10 mouse cellular contexts compared by ENCODE assay signal in the genomic region with DNA sequence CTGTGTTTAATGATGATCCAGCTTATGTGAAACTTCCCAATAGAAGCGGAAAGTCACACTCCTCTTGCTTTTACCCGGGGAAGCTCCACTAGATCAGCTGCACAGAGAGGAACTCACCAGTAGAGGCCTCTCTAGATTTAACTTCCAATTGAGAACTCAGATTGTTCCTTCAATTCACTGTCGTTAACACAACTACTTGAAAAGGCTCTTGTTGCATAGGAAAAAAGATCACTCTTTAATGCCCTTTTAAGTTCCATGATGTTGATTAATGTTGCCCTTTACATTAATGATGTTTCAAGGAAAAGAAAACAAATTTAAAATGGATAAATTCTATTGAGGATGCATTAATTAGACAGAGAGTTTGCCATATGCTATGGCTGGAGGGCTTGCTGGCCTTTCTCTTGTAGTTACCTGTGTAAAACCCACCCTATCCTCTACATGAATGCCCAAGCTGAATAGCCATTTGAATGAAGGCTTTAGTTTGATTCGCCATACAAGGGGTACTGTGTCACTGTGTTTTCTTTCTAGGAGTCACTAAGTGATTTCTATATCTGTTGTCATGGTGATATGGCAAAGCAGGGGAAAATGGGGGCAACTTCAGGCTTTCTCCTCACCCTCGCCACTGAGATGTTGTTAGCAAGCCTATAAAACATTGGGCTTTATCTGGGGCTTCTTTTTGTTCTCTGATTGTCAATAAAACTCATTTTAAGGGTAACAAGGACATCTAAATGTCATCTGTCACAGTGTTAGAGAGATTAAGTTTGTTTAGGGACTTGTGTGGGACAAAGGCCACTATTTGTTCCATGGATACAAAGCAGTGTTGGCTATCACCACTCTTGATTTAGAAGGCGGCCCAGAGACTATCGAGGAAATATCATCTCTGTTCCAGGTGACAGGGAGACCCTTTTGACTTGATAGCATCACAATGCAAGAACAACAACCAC.
A peak's percentile ranks its signal among the peaks of the same experiment; 100 is the strongest.
DNase-seq lines count a peak whose midpoint lies in the region; ATAC-seq and TF ChIP-seq lines count a peak whose summit lies in the region.
"Had no signal": no experiment of that assay in that cellular context is flagged by ENCODE, and none has a peak within 500 bp of the region (broad histone marks: within the 10 kb centered on the region; RNA-seq: fewer than 3 reads in every experiment).

No protein-coding gene starts in this region.

- DNase-seq in adrenal gland, postnatal 10 days: peak; percentile 3
- DNase-seq in adrenal gland, adult 8-10 months: no peak
- DNase-seq in lung, embryonic 14.5 days: peak; percentile 75
- no peak for DNase-seq in lung, adult 2 months
- DNase-seq in hindbrain, embryonic 11.5 days (ENCODE audit: low spot score): peak; percentile 55
- DNase-seq in retina, postnatal 1 day: peak; percentile 74
- DNase-seq in ovary, adult 18-20 months (ENCODE audit: low spot score): no peak
- no peak for DNase-seq in lung, adult 18-20 months

- no peak overlapping the region for H3K27ac ChIP-seq in lung, embryonic 14.5 days (ENCODE audit: low read depth)
- H3K27ac ChIP-seq in hindbrain, embryonic 11.5 days (ENCODE audit: low read depth, low read length): no peak overlapping the region
- H3K27ac ChIP-seq: embryonic facial prominence, embryonic 13.5 days; limb, embryonic 12.5 days had no signal

- no peaks in the 10 kb centered on the region for H3K9me3 ChIP-seq in lung, embryonic 14.5 days (ENCODE audit: low read depth, low read length)
- H3K9me3 ChIP-seq in hindbrain, embryonic 11.5 days (ENCODE audit: control insufficient read depth, low read length): no peaks in the 10 kb centered on the region
- H3K9me3 ChIP-seq: embryonic facial prominence, embryonic 13.5 days; limb, embryonic 12.5 days had no signal

- no peak overlapping the region for H3K4me3 ChIP-seq in lung, embryonic 14.5 days (ENCODE audit: low read depth, low read length)
- H3K4me3 ChIP-seq in lung, adult 2 months (replicated peaks; ENCODE audit: extremely low read depth, low read depth, low read length): no peak overlapping the region
- H3K4me3 ChIP-seq in hindbrain, embryonic 11.5 days (ENCODE audit: low read depth, low read length): no peak overlapping the region
- H3K4me3 ChIP-seq: embryonic facial prominence, embryonic 13.5 days; limb, embryonic 12.5 days had no signal

- H3K9ac ChIP-seq in lung, embryonic 14.5 days: no peak overlapping the region
- H3K9ac ChIP-seq in hindbrain, embryonic 11.5 days (ENCODE audit: low read depth, low read length): no peak overlapping the region
- H3K9ac ChIP-seq: embryonic facial prominence, embryonic 13.5 days; limb, embryonic 12.5 days had no signal

- no peak for TF ChIP-seq POLR2A in lung, adult 2 months (IDR thresholded peaks at IDR 0.05; ENCODE audit: borderline replicate concordance, extremely low read depth, low read depth, low read length)

- no peak overlapping the region for H3K4me2 ChIP-seq in lung, embryonic 14.5 days
- H3K4me2 ChIP-seq in hindbrain, embryonic 11.5 days (replicated peaks; ENCODE audit: low read depth, low read length): no peak overlapping the region
- H3K4me2 ChIP-seq: embryonic facial prominence, embryonic 13.5 days; limb, embryonic 12.5 days had no signal

- H3K27me3 ChIP-seq in lung, embryonic 14.5 days (ENCODE audit: insufficient read depth, low read length): no peaks in the 10 kb centered on the region
- H3K27me3 ChIP-seq in hindbrain, embryonic 11.5 days (ENCODE audit: control insufficient read depth, insufficient read depth, low read length): peaks cover 12% of the 10 kb centered on the region; the same call in 1 of the 2 replicates
- H3K27me3 ChIP-seq: embryonic facial prominence, embryonic 13.5 days; limb, embryonic 12.5 days had no signal

- 49% methylated on average over 7 of the region's 7 CpGs for WGBS in lung, embryonic 14.5 days
- 46% methylated on average over 7 of the region's 7 CpGs for WGBS in lung, adult 2 months
- WGBS in hindbrain, embryonic 11.5 days: 18% methylated on average over 7 of the region's 7 CpGs

- H3K36me3 ChIP-seq in lung, embryonic 14.5 days (ENCODE audit: insufficient read depth): no peaks in the 10 kb centered on the region
- no peaks in the 10 kb centered on the region for H3K36me3 ChIP-seq in hindbrain, embryonic 11.5 days (ENCODE audit: control insufficient read depth, insufficient read depth, low read length)
- H3K36me3 ChIP-seq: embryonic facial prominence, embryonic 13.5 days; limb, embryonic 12.5 days had no signal

- no peaks in the 10 kb centered on the region for H3K4me1 ChIP-seq in lung, embryonic 14.5 days (ENCODE audit: insufficient read depth)
- no peaks in the 10 kb centered on the region for H3K4me1 ChIP-seq in lung, adult 2 months (ENCODE audit: control insufficient read depth, insufficient read depth, low read length)
- no peaks in the 10 kb centered on the region for H3K4me1 ChIP-seq in hindbrain, embryonic 11.5 days (replicated peaks; ENCODE audit: control insufficient read depth, insufficient read depth, low read length)
- H3K4me1 ChIP-seq: embryonic facial prominence, embryonic 13.5 days; limb, embryonic 12.5 days had no signal

- TF ChIP-seq CTCF in lung, embryonic 14.5 days (IDR thresholded peaks at IDR 0.05; ENCODE audit: low read depth): peak; percentile 58
- no peak for TF ChIP-seq CTCF in lung, adult 2 months (IDR thresholded peaks at IDR 0.05; ENCODE audit: insufficient read depth, low read length)

- peak; percentile 49; the same call in 1 of the 2 replicates for ATAC-seq in lung, embryonic 14.5 days (ENCODE audit: insufficient read depth)
- peak; percentile 95 for ATAC-seq in hindbrain, embryonic 11.5 days (ENCODE audit: low FRiP score)

Comparison
In these comparisons a context has a peak if more than half of its experiments do, and no peak if none do; other contexts are left out.
1. DNase-seq: peak in adrenal gland, postnatal 10 days (single experiment), lung, embryonic 14.5 days (single experiment), hindbrain, embryonic 11.5 days (single experiment) and retina, postnatal 1 day (single experiment); none in adrenal gland, adult 8-10 months (single experiment), lung, adult 2 months (single experiment), ovary, adult 18-20 months (single experiment) and lung, adult 18-20 months (0 of 2).